Mouse (Mus musculus): Measurements from ENCODE around the gene Shc4. TPM values are rescaled to one million over a fixed set of nuclear protein-coding genes. Genes with fewer than 3 reads are reported as not detected.

Gene Shc4
- total RNA-seq, 4 experiments from 2014 or later: 4.9 to 6.3 (median 5.3) TPM

DNA sequence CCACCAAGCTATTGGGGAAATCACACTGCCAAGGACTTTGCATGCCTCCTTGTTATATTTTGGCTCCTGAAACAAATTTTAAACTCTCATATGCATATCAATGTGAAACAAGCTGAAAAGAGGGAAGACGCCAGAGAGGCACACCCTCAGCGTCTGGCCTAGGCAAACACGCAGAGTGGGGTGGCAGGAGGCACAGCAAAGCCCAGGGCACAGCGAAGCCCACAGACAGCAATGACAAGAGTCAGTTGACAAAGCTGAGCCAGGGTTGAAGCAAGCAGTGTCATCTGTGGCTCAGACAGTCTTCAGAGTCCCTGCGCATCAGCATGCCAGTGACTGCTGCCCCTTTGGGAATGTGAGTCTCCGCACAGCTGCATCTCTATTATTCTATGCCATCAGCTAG is 79.0 kb downstream of the Shc4 start:
- no peak for DNase-seq (ENCODE audit: low spot score in 2 of 2)

DNA sequence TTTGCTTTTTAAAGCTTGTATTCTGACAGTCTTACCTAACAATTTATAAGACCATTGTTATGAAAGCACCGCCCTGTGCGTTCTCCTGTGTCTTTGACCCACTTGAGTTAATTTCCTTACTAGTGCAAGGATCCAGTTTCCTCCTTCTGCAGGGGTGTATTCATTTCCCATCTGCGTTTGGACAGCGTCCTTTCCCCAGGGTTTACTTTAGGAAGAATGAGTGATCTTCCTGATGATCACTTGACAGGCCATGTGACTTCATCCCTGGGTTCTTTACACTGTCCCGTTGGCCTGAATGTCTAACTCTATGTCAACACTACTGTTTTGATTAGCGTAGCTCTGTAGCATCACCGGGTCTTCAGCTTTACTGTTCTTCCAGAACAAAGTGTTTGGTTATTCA is 86.6 kb downstream of the Shc4 start:
- no peak for DNase-seq (ENCODE audit: low spot score in 2 of 2)

DNA sequence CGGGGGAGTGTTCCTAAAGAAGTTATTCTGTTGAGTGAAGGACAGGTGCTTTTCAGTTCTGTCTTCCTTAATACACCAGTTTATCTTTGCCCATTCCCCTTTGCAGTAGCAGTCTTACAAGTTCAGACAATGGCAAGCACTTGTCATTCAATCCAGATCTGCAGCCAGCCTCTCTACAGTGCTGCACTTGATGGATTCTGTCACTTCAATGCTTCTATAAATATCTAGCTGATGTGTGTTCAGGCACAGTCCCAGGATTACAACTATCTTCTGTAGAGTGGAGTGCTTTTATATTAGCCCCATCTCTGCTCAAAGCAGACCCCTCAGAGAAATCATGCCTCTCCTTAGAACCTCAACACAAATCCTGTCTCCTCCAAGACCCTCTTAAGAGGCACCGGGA is 93.9 kb downstream of the Shc4 start:
- DNase-seq (ENCODE audit: low spot score in 2 of 2): no peak

DNA sequence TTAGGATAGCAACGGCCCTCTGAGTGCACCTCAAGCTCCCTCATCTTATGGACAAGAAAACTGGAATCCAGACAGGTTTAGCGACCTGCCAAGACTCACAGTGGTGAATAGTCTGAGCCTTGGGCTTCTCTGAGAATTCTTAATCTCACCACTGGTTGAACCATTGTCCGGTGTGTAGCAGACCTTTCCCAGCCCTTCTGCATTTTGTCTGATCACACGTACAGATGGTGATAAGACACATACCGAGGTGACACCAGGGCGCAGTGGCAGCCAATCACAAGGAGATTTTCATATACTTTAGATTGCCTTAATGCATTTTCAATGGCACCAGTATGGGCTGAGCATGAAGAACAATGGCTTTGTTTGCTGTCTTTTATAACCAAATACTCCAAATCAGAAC is 95.5 kb downstream of the Shc4 start:
- DNase-seq (ENCODE audit: low spot score in 2 of 2): no peak

DNA sequence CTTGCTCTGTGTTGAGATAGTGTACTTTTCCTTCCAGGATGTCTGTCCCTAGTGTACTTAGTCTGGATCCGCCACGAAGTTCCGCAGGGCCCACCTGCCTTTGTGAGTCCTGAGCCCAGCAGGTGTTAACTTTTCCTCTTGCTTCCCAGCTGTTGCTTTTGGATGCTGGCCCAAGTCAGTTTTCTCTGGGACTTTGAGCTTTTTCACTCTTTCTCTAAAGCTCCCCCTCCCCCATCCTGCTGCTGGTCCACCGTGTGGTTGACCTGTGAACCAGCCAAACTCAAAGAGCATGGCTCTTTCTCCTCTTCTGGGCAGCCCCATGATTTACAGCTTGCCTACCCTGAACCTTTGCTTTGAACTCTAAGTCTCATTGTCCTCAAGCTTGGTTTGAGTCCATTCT is 97.4 kb downstream of the Shc4 start:
- no peak for DNase-seq (ENCODE audit: low spot score in 2 of 2)

DNA sequence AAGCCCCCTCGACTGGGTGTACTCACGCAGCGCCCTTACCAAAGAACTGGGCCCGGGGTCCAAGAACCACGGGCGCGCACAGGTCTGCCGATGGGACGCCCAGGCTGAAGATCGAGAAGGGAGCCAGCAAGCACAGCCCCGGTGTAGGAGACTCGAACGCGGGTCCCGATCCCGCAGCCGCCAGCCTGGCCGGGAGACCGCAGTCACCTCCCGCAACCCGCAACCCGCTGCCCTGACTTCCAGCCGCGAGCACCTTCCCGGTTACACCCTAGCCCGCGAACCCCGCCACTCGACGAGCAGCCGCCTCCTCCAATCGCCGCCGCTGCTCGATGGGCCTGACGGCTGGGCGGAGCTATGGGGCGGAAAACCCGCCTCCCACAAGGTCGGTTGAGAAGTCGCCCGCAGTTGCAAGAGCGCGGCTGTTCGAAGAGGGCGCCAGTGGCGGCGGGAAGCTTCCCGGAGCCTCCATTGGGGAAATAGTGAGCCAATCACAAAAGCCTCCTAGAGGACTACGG is 99.1 kb downstream of the Shc4 start, which contains the start of gene Cep152:
Gene Cep152 (minus strand): TSS at position 277 of the 515 bp plus-strand sequence.
- DNase-seq (ENCODE audit: low spot score in 2 of 2): peak; percentile 96 to 97

DNA sequence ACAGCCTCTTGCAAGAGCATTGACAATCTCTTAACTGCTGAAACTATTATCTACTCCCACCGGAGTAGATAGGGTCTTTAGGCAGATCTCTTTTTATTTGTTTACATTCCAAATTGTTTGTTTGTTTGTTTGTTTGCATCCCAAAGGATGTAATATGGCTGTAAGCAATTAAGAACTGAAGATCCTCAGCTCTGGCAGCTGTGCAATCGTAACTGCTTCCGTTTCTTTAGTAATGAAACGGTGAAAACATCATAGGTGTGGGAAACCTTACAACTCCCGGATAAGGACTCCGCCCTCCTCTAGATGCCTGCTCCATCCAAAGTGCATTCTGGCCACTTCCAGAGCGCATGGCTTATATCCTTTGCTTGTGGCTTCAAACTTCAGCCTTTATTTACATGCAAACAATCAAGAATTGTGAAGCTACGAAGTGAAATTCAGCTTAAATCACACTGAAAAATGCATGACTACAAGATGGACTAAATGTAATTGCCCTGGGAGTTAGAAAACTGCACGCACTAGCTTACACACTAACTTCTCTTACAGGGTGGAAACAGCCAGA is 99.7 kb downstream of the Shc4 start:
- no peak for DNase-seq (ENCODE audit: low spot score in 2 of 2)

DNA sequence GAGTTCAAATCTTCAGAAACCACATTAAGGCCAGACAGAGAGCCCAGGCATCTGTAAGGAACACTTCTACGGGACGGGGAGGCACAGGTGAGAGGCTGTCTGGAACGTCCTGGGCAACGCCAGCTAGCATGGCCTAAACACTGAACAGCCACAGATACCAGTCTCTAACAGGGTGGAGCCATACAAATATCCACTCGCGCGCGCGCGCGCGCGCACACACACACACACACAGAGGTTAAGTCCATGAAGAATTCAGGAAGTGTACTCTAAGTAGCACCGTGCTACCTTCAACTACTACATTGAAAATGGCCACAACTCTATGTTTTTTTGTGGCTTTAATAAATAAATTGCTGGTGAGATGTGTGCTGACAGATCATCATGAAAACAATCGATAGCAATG is 100.7 kb downstream of the Shc4 start:
- DNase-seq (ENCODE audit: low spot score in 2 of 2): no peak

DNA sequence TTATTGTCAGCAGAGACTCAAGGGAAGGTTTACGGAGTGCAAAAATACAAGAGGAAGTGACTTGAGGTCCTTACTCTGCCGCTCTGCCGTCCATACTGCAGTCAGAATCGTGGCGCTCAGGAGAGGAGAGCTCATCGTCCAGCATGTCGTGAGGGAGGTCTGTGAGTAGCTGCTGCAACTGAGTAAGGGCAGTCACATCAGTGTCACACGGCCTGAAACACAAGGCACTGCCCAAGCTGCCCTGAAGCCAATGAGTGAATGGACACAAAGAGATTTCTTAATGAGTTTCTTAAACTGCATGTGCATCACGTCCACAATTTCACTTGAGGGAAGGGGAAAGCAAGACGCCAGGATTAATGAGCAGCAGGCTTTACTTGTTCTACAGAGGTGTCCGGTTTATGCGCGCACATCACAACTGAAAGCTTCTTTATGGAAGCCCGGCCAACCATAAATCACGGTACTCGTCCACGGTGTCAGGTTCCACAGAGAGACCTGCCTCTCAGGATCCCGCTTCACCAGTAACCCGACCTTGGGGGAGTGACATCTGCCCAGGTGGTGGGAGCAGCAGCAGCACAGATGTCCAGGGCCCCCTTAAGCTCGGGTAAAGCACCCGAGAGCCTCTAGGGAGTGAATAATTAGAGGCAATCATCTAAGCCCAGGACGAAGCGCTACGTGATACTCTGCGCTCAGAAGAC is 103.6 kb downstream of the Shc4 start:
- DNase-seq (ENCODE audit: low spot score in 2 of 2): no peak

DNA sequence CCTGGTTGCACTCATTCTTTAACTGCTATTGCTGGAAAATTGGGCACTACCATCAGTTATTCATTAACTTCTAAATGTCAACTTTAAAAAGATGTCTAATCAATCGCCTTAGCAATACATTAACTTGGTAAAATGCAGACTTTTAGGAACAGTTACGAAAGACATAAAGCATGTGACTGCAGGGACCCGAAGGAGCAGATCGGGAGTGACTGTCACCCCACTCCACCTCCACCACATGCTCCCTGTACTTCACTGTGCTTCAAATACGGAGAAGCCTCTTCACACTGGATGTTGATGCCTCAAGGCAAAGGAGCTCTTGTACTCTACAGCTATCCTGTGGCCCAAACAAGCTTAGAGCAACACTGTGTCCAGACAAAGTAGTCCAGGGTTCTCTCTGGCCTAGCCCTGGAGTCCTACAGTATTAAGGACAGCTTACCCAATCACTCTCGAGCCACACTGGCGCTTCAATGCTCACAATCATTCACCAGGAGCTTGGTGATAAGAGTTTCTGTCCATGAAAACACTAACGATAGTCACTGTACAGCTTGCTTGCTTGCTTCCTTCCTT is 108.0 kb downstream of the Shc4 start:
- DNase-seq (ENCODE audit: low spot score in 2 of 2): no peak

DNA sequence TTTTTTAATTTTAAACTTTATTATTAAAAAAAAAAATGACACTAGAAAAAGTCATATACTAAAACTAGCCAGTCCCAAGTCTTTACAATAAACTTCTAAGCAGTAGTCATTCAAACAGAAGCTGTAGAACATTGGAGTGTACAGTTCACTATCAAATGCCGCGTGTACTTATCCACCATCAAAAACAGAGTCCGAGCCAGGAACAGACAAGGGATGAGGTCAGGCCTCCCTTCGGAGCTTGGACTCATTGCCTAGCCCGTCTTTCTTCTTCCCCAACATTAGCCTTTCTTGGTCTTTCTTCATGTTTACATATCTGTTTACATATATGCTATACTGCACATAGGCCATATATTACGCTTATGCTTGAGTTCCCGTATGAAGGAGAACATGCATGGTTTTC is 108.5 kb downstream of the Shc4 start:
- no peak for DNase-seq (ENCODE audit: low spot score in 2 of 2)

DNA sequence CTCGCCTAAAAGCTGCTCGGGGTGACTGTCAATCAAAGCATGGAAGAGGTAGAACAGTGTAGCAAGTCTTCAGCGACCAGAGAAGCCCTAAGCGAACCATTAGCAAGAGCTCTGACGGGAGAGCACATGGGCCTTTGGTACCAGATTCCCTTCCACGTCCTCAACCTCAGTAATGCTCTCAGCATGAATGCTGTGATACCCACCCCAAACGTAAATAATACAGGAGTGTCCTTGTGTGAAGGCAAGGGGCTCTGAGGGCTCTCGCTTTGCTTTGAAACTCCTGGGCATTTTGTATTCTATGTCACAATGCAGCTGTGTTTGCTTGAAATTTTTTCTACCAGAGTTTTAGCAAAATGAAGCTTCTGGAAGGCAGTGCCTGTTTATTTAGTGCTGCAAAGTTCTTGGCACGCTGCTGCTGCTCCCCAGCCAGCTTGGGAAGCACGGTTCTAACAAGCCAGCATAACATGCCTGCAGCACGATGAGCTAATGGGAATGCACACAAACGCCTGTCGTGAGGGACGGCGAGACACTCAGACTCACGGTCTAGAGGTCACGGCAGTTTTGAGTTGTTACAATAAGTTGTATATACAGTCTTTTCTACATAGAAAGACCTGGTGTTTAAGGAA is 117.6 kb downstream of the Shc4 start:
- DNase-seq (ENCODE audit: low spot score in 2 of 2): peak in 1 of 2 experiments; percentile 49

DNA sequence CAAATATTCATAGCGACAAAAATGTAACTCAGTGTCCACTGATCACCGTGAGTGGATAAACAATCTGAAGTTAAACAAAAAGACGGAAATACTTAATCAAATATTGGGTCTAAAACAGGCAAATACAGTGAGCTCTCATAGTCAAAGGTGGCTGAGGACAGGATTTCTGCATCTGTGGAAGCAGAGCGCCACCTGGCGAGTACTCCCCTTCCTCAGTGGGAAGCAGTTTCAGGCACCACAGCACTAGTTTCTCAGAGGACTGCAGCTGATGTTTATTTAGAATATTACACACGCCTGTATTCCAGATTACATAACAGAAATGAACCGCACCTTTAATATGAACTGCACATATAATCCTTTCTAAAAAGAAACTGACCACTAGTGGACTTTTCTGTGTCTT is 119.3 kb downstream of the Shc4 start:
- peak in 1 of 2 experiments; percentile 45 for DNase-seq (ENCODE audit: low spot score in 2 of 2)

DNA sequence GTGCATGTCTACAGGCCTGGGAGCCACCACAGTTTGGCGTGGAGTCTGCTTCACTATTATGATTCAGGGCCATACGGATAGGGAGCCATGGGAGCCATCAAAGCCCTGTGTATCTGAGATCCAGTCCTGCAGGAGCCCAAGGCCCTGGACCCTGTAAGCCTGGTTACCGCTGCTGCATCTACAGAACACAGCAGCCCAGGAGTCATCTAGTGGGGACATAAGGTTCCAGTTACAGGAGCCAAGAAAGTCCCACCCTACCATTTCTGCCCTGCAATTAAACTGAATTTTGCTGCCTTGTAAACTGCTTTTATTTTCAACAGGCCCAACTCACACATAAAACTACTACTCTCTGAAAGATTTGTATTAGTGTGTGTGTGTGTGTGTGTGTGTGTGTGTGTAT is 121.0 kb downstream of the Shc4 start:
- no peak for DNase-seq (ENCODE audit: low spot score in 2 of 2)

DNA sequence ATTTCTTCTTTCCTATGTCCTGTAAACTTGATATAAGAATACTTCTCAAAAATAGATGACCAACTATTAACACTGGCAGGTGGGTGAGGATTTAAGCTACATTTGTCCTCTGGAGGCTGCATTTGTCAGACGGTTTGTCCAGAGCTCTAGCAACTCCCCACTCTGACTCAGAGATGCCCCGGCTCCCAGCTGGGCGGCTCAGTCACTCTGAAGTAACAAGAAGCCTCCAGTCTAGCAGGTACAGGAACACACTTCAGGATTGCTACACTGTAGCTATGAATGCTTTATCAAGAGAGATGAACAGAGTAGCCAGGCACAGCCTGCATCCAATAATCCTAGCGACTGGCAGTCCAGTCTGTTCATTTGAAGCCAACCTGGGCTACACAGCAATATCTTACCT is 125.0 kb downstream of the Shc4 start:
- no peak for DNase-seq (ENCODE audit: low spot score in 2 of 2)

DNA sequence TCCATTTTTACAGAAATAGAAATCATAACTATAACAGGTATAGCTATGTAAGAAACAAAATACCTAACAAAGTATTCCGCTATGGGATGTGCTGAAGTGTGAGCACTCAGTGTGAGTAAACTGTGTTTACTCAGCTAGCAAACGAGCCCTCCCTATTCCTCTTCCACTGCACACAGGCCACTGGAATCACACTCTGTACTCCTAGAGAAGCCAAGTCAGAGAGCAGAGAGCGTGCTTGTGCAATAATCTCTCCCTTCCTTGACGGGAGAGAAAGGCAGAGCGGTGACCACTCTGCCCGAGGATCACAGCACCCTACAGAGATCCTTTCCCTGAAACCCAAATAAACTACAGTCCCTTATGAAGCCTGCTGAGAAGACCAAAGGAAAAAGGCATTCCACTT is 125.7 kb downstream of the Shc4 start:
- no peak for DNase-seq (ENCODE audit: low spot score in 2 of 2)

DNA sequence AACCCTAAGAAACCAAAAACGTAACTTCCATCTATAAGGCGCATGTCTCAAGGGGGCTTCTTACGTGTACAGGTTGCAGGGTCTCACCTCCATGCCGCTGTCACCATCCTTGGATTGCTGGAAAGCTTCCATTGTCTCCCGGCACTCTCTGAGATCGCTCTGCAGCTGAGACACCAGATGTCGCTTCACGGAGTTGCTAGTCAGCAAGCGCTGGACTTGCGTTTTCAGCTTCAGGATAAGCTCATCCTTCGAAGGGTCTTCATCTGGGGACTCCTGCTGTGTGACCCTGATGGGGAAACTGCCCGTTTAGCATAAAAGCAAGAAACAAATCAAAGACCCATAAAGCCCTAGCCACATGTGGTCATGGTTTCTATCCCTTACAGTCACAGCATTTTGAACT is 129.2 kb downstream of the Shc4 start:
- DNase-seq (ENCODE audit: low spot score in 2 of 2): no peak

DNA sequence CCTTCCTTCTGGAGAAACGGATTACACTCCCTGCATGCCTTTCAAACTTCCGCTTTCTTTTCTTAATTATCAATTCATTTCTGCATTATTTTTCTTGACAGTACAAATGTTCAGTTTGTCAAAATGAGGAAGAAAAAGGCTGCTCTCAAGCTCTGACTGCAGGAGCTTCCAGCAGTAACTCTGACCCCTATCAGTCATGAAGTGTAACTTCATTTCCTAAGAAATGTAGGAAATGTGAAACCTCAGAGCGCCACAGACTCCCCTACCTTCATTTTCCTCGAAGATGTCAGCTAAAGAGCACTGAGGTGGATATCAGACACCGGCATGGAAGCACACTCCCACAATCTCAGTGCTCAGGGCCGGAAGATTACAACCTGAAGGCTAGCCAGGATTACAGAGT is 129.9 kb downstream of the Shc4 start:
- DNase-seq (ENCODE audit: low spot score in 2 of 2): no peak

DNA sequence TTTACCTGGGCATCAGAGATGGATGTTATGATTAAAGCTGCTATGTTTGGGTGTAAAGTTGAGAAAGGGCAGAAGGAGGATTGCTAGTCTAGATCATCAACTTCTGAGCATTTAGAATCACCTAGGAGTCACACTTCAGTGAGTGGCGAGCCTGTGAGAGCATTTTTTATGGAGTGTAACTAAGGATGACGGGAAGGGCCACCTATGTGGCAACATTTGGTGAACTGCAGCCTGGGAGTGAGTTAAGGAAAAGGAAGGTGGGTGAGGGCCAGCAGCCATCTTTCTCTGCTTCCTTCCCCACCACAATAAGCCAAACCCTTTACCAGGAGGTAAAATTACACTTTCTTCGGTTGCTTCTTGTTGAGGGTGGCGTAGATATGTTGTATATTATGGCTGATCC is 132.1 kb downstream of the Shc4 start:
- no peak for DNase-seq (ENCODE audit: low spot score in 2 of 2)

DNA sequence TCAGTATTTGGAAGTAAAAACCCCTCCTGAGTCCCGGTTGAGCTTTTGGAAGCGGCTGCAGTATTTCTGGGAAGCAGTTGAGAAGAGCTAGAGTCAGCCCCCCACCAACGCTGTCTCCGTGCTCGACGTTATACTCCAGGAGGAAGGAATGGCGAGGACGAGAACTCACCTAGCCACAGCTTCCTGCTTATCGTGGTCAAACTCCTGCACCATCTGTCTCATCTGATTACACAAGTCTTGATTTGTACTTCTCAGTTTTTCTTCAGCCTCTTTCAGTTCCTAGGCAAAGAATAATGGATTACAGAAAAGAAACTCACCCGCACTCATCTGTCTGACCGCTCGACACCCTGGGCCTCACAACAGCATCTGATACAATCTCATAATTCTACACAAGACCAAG is 134.7 kb downstream of the Shc4 start:
- no peak for DNase-seq (ENCODE audit: low spot score in 2 of 2)

DNA sequence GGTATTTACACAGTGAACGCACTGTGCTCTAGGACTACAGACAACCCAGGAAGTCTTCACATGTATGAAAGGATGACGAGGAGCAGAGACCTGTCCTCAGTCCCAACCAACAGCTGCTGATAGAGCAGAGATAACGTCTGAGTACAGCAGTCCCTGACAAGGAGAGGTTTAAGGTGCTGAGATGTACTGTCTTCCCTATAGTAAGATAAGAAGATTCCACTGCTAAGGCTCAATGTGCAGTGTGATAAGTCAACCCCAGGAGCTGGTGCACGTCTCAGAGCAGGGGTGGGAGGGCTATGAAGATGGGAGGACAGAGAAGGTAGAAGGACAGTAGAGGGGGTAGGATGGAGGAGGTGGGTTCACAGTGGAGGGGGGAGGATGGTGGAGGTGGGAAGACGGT is 142.9 kb downstream of the Shc4 start:
- peak in 1 of 2 experiments; percentile 23 for DNase-seq (ENCODE audit: low spot score in 2 of 2)

DNA sequence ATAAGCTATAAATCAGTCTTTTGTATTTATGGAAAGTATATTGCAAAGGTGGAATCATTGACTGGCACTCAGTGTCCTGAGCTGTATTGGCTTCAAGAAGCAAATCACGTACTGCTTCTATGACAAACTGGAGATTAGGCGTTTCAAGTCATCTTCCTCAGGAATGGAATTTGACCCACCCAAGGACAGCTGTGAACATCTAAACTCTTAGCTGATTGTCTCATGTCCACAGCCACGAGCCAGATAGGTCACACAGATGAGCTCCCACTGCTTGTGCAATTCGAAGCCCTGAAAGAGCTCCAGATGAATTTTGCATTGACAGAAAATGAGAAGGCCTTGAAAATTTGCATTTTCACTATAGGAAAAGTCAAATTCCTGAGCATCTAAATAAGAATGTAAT is 146.3 kb downstream of the Shc4 start:
- no peak for DNase-seq (ENCODE audit: low spot score in 2 of 2)
